Mouse (Mus musculus) bone marrow, adult 2 months (tissue): Measurements from ENCODE around the gene Ctnnbl1. TPM values are rescaled to one million over a fixed set of nuclear protein-coding genes. Genes with fewer than 3 reads are reported as not detected.

Experiments used
- H3K27ac ChIP-seq: fragments of 200-500 bp; 2 replicates; pipeline ENCODE4 v1.5.1; 2012; ENCODE audit warnings: low read depth, mild to moderate bottlenecking, control low read depth, inconsistent platforms, low read length; ENCODE audit not compliant: control insufficient read depth, poor library complexity, insufficient read depth
- H3K4me1 ChIP-seq: fragments of 200-500 bp; 2 replicates; pipeline ENCODE4 v1.6.1; 2011; ENCODE audit warnings: low read length; ENCODE audit not compliant: control insufficient read depth, insufficient read depth
- H3K4me3 ChIP-seq: fragments of 200-500 bp; replicated peaks from 2 replicates; pipeline ENCODE3; 2011; ENCODE audit warnings: mild to moderate bottlenecking, low read depth, low read length, control low read depth; ENCODE audit not compliant: control insufficient read depth
- CTCF ChIP-seq: fragments of 200-500 bp; IDR thresholded peaks from 2 replicates; pipeline ENCODE4 v1.5.1; 2011; ENCODE audit warnings: low read length, control low read depth; ENCODE audit not compliant: control insufficient read depth, insufficient read depth
- POLR2A ChIP-seq: fragments of 200-500 bp; IDR thresholded peaks from 2 replicates; pipeline ENCODE4 v1.6.1; 2011; ENCODE audit warnings: low read depth, mild to moderate bottlenecking, control low read depth, low read length, borderline replicate concordance; ENCODE audit not compliant: control insufficient read depth
- WGBS: fragments of 180-500 bp; shearing (Covaris S2); methylation state at CpG from one replicate; pipeline ENCODE4 v1.1.7; 2018; 5-methylcytosine and 5-hydroxymethylcytosine counted together
- polyA plus RNA-seq: library from polyadenylated mRNA; stranded (reverse); fragments of >200 nt; gene quantifications from 2 replicates; pipeline ENCODE4 v1.2.4, GENCODE M21; 2011; ENCODE audit warnings: low replicate concordance; ENCODE audit not compliant: missing spikeins, insufficient read depth, insufficient read length

Ctnnbl1 gene
- polyA plus RNA-seq, 1 experiment = 17.4 TPM

- TF ChIP-seq POLR2A (no peak), CTCF (peak; percentile 34; the same call in 1 of the 2 replicates)
- no peak overlapping the region for H3K4me3 ChIP-seq
- 73% methylated on average over 7 of the region's 7 CpGs for WGBS
- H3K4me1 ChIP-seq = no peaks in the 10 kb centered on the region; the same call in 1 of the 2 replicates
- no peak overlapping the region for H3K27ac ChIP-seq
Measured at GRCm38 (mm10) chr2:157756193-157756592, 19.0 kb downstream of the Ctnnbl1 start.

- TF ChIP-seq CTCF = no peak
- TF ChIP-seq POLR2A = no peak
- no peak overlapping the region for H3K27ac ChIP-seq
- H3K4me3 ChIP-seq = no peak overlapping the region
- 77% methylated on average over 5 of the region's 5 CpGs for WGBS
- no peaks in the 10 kb centered on the region; the same call in 1 of the 2 replicates for H3K4me1 ChIP-seq
Measured at GRCm38 (mm10) chr2:157758395-157758794, 21.2 kb downstream of the Ctnnbl1 start.

- Histone ChIP-seq H3K27ac (no peak overlapping the region), H3K4me3 (no peak overlapping the region), H3K4me1 (no peaks in the 10 kb centered on the region; the same call in 1 of the 2 replicates)
- no peak for TF ChIP-seq POLR2A
- no peak for TF ChIP-seq CTCF
- WGBS = 75% methylated on average over 6 of the region's 6 CpGs
Measured at GRCm38 (mm10) chr2:157759717-157760116, 22.5 kb downstream of the Ctnnbl1 start.

- H3K27ac ChIP-seq = no peak overlapping the region
- 86% methylated on average over 4 of the region's 4 CpGs for WGBS
- H3K4me3 ChIP-seq = no peak overlapping the region
- H3K4me1 ChIP-seq = no peaks in the 10 kb centered on the region; the same call in 1 of the 2 replicates
- no peak for TF ChIP-seq CTCF
- TF ChIP-seq POLR2A = no peak
Measured at GRCm38 (mm10) chr2:157762903-157763302, 25.7 kb downstream of the Ctnnbl1 start.

- Histone ChIP-seq H3K4me3 (no peak overlapping the region), H3K4me1 (no peaks in the 10 kb centered on the region; the same call in 1 of the 2 replicates), H3K27ac (no peak overlapping the region)
- WGBS = 89% methylated on average over 7 of the region's 7 CpGs
- TF ChIP-seq CTCF (no peak), POLR2A (no peak)
Measured at GRCm38 (mm10) chr2:157766591-157766990, 29.4 kb downstream of the Ctnnbl1 start.

- 39% methylated on average over 10 of the region's 10 CpGs for WGBS
Measured at GRCm38 (mm10) chr2:157768682-157769429, 31.7 kb downstream of the Ctnnbl1 start.

DNA sequence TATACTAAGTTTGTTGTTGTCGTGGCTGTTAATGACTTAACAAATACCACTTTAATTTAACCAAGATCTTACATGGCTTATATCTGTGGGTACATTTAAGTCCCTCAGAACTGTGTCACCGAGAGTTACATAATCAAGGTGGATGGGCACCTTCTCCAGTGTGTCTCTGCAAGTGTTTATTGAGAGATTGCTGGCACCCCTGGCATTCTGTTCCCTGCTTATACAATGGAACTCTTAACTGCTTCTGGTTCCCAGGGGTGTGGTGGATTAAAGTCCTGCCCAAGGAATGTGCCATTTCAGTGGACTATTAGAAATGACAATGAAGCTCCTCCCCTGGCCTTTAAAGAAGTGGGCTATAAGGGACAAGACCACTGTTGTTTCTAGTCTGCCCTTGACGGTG is 33.6 kb downstream of the Ctnnbl1 start:
- Histone ChIP-seq H3K27ac (no peak overlapping the region; the same call in 1 of the 2 replicates), H3K4me3 (no peak overlapping the region), H3K4me1 (no peaks in the 10 kb centered on the region; the same call in 1 of the 2 replicates)
- WGBS = 85% methylated on average over 3 of the region's 3 CpGs
- TF ChIP-seq POLR2A (no peak), CTCF (no peak)

More at GRCm38 (mm10) chr2:157768682-157769429, 31.7 kb downstream of the Ctnnbl1 start:
- H3K27ac ChIP-seq = no peak overlapping the region
- TF ChIP-seq CTCF (no peak), POLR2A (no peak)
- H3K4me1 ChIP-seq = no peaks in the 10 kb centered on the region; the same call in 1 of the 2 replicates
- H3K4me3 ChIP-seq = no peak overlapping the region

DNA sequence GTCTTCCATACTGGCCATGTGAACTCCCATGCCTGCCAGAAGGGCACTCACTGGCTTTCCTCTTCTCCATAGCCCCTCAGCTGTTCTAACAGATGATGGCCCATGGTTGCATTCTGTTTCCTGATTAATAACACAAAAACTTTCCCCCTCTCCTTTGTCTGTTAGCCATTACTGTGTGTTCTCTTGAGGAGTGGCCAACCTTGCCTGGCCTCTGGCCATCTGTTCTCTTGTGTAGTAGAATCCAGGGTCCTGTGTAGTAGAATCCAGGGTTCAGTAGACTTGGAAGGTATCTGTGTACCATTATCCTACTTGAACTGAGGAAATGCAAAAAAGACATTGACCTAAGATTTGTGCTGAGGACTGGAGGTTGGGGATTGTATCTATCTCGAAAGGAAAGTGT is 36.5 kb downstream of the Ctnnbl1 start:
- Histone ChIP-seq H3K4me1 (no peaks in the 10 kb centered on the region; the same call in 1 of the 2 replicates), H3K27ac (no peak overlapping the region), H3K4me3 (no peak overlapping the region)
- WGBS = 86% methylated on average over 1 of the region's 1 CpGs
- no peak for TF ChIP-seq POLR2A
- no peak for TF ChIP-seq CTCF
